Mouse (Mus musculus) ES-Bruce4 (cell line): Measurements from ENCODE around the gene Gm3250.

Experiments used
- EP300 ChIP-seq: IDR thresholded peaks from 2 replicates; pipeline ENCODE4 v1.6.1; 2011; ENCODE audit warnings: low read depth, low read length; ENCODE audit not compliant: insufficient read depth
- POLR2A ChIP-seq: IDR thresholded peaks from one replicate; pipeline ENCODE4 v1.8.1; 2011; ENCODE audit warnings: low read length; ENCODE audit not compliant: insufficient read depth

DNA sequence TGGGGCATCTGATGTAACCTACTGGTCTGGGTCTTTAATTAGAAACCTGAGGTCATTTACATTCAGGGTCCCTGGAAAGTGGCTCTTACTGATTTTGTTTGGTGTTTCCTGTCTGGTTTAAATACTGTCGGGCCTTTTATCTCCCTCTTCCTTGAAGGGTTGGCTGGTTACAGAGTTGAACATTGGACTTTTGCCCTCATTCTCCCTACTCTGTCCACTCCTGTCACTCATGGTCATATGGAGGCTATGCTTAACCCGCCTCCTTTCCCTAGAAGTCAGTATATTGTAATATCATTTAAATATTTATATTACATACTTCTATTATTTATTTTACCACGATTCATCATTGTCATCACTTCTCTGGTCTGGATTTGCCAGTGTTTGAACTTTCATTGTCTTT lies 21.8 kb upstream of the Gm3250 start:
- TF ChIP-seq EP300 (no peak), POLR2A (no peak)
